Mouse (Mus musculus): ENCODE measurements around the gene Gm33543. TPM values are rescaled to one million over a fixed set of nuclear protein-coding genes. Genes with fewer than 3 reads are reported as not detected.

Gm33543 gene
- total RNA-seq (2022), result not detected

DNA sequence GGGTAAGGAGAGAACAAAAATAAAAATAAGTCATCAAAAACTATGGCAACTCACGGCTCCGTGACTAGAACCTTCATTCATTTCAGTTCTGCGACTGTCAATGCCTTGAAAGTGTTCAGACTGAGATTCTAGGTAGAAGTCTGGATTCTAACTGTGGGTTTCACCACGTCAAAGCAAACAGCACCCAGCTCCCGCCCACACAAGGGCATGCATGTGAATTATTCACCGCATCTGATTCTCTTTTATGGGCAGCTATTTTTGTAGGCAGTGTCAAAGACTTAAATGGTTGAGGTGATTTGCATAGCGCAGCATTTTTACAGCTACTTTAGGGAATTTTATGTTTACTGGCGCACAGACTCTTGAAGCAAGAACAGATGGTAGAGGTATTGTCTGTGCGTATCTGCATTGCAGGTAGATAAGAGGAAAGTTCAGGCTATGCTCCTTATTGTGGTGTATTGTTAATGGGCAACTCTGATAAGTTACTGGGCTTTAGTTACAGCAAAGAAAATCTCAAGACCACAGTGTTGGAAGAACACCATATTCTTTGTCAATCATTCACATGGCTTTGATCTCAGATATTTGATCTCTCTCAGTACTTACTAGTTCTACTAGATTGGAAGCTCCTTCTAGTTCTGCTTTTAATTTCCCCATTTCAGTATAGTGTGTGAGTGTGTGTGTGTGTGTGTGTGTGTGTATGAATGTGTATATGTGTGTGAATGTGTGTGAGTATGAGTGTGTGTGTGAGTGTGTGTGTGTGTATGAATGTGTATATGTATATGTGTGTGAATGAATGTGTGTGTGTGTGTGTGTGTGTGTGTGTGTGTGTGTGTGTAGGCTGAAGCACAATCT is at the start of gene Gm33543:
Gene Gm33543 (minus strand): TSS at position 142 of the 849 bp plus-strand sequence.
- no peak for DNase-seq (ENCODE audit: low spot score in 2 of 2)

GRCm38 (mm10) chr10:95892132-95892531 is 49.4 kb upstream of the Gm33543 start:
- DNase-seq (ENCODE audit: low spot score in 2 of 2), result no peak

DNA sequence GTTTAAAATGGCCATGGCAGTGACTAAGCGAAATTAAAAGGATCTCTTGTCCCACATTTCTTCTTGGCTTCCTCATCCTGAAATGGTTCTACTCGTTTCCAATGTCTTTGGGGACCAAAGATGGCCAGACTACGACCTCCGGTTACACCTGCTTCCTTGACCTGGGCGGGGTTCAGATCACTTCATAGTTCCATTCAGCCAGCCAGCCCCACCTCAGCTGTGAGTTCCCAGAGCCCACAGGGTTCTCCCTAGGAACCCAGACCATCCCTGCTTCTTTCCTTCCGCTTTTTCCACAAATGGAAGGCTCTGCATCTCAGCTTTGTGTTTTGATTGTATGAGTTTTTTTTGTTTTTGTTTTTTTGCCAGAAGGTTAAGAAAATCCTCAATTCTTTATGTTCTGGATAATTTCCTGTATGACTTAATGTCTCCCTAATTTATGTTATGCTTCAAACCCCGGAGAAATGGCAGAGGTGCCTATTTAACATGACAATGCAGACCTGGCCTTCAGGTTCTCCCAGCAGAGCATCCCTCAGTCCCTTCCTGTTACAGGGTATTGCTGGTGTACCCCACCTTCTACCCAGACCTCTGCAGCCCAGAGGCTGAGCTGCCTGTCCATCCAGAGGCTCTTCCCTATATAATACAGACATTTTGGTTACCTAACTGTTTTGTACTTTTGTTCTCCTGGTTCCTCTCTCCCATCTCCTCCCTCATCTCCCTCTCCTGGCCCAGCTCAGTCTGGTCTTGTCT is 48.7 kb upstream of the Gm33543 start:
- no peak for DNase-seq (ENCODE audit: low spot score in 2 of 2)

GRCm38 (mm10) chr10:95883761-95884517 is 41.2 kb upstream of the Gm33543 start:
- no peak for DNase-seq (ENCODE audit: low spot score in 2 of 2)

DNA sequence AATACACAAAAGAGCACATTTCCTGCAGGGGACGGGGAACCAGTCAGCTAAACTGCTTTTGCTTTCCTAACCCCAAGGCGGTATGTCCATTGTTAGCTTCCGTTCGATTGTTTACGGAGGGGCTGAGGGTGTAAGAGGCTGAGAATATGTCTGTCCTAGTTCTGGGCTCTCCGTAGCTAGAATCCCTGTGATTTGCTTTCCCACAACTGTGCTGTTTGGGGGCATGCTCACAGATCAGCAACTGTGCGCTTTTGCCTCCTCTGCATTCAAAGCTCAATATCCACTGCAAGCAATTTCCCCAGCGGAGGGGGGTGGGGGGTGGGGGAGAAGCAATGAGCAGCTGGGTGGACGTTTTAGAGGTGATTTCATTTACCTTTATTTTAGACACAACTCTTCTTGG is 39.3 kb upstream of the Gm33543 start:
- no peak for DNase-seq (ENCODE audit: low spot score in 2 of 2)

- DNase-seq (ENCODE audit: low spot score in 2 of 2), result no peak
Observed at GRCm38 (mm10) chr10:95879983-95880934, 37.5 kb upstream of the Gm33543 start.

GRCm38 (mm10) chr10:95870782-95871181 is 28.1 kb upstream of the Gm33543 start:
- no peak for DNase-seq (ENCODE audit: low spot score in 2 of 2)

DNA sequence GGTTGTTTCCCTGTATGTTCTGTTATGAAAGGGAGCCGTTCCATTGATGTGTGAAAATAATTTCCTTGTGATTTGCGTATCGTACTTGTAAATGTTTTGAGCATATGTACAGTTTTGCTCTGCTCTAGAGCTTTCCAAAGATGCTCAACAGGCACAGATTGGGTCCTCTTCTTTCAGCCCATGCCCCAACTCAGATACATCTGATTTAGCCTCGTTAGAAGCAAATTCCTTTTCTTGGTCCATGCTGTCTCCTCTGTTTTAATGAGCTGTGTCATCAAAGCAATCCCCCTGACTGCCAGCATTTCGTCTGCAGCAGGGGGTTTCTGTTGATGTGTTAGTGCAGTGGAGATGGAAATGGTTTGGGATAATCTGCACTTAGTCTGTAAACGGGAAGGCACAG is 25.6 kb upstream of the Gm33543 start:
- no peak for DNase-seq (ENCODE audit: low spot score in 2 of 2)

DNA sequence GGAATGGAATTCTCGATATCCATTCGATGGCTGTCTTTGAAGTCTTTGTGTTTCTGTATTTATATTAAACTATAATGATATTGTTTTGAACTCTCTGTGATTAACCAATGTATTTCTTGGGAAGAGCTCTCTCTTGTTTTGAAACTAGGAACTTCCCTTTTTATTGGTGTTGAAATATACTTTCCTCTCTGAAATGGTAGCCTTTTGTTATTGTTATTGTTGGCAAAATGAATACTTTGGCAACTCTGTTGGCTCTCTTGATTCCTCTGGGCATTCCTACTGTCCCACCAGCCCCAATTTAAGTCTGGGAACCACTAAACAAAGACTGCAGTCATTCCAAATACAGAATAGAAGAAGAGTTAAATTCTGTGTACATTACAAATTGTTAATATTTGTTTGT is 24.9 kb upstream of the Gm33543 start:
- no peak for DNase-seq (ENCODE audit: low spot score in 2 of 2)

GRCm38 (mm10) chr10:95864349-95865124 is 21.8 kb upstream of the Gm33543 start:
- no peak for DNase-seq (ENCODE audit: low spot score in 2 of 2)

- DNase-seq (ENCODE audit: low spot score in 2 of 2), result no peak
Observed at GRCm38 (mm10) chr10:95862664-95863063, 19.9 kb upstream of the Gm33543 start.

- no peak for DNase-seq (ENCODE audit: low spot score in 2 of 2)
Observed at GRCm38 (mm10) chr10:95858164-95858563, 15.4 kb upstream of the Gm33543 start.

DNA sequence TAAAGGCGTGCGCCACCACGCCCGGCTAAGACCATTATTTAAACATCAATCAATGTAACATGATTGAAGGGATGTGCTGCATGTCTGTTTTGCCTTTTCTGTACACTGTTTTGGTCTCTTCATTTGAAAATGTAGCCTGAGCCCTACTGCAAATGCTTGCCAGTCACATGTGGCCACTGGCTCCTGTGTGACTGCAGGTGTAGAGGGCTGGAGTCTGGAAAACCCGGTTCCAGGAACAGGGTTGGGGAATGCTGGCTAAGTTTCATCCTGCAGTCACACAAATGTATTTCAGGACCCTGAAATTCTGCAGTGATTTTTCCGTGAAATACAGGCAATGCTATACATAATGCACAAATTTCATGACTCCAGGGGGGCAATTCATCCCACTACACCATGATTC is 12.7 kb upstream of the Gm33543 start:
- DNase-seq (ENCODE audit: low spot score in 2 of 2), result no peak

DNA sequence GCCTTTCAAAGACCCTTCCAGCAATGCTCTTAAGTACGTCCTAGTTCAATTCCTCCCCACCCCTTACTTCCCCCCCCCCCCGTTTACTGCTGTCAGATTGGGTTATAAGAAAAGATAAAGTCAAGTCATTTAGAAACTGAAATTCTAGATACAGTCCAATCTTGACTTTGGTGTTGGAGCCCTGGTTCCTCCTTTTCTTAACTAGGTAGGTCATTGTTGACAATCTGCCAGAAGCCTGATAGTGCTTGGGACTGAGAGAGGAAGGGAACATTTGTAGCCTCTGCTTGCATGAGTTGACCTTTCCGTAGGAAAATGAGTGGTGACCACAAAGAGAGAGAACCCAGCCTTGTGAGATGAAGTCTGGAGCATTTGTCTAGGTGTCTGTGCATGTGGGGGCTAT is 7.8 kb upstream of the Gm33543 start:
- no peak for DNase-seq (ENCODE audit: low spot score in 2 of 2)

DNA sequence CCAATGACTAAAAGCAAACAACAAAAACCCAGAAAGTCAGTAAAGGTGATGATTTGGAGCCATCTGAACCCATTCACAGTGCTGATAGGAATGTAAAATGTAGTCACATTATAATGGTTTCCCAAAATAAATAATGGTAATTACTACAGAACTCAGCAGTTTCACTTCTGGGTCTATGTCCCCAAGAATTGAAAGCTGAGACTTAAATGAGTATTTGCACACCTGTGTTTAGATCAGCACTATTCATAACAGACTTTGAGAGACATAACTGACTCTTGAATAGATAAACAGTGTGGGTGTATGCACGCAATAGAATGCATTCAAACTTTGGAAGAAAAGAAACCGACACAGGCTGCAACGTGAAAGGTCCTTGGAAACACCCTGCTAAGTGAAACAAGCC is 4.0 kb upstream of the Gm33543 start:
- no peak for DNase-seq (ENCODE audit: low spot score in 2 of 2)

GRCm38 (mm10) chr10:95846281-95846680 is 3.6 kb upstream of the Gm33543 start:
- no peak for DNase-seq (ENCODE audit: low spot score in 2 of 2)

- no peak for DNase-seq (ENCODE audit: low spot score in 2 of 2)
Observed at GRCm38 (mm10) chr10:95843878-95844277, 1.1 kb upstream of the Gm33543 start.

DNA sequence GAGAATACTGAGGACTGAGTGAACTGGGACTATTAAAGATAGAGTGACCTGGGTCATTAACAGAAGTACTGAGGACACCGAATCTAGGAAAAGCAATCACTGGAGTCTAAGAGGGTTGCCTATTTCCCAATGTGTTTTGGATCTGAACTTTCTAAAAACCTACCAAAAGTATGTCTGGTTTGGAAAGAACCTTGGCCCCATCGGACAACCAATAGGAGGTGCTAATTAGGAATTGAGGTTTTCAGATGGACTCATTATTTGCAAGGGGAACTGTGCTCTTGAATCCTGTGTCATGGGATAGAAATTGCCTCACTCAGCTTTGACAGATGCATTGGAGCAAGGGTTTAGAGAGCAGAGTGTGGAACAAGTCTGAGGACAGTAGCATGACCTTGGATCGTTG is 1.5 kb downstream of the Gm33543 start:
- DNase-seq (ENCODE audit: low spot score in 2 of 2), result no peak

DNA sequence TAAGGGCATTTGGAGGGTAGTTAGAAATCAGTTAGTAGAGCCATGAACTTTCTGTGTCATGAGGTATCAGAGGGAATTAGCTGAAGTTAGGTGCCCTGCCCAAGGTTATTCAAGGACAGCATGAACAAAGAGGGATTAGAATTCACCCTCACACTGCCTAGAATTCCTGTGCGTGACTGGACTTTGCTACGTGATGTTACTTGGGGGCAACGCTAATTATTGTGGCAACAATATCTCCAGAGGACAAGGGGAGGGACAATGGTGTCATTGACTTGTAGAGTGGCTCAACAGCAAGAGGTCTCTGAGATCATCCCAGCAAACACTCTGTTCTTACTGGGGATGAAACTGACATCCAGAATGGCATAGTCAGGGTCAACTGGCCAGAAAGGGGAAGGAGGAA is 2.9 kb downstream of the Gm33543 start:
- DNase-seq (ENCODE audit: low spot score in 2 of 2), result no peak

DNA sequence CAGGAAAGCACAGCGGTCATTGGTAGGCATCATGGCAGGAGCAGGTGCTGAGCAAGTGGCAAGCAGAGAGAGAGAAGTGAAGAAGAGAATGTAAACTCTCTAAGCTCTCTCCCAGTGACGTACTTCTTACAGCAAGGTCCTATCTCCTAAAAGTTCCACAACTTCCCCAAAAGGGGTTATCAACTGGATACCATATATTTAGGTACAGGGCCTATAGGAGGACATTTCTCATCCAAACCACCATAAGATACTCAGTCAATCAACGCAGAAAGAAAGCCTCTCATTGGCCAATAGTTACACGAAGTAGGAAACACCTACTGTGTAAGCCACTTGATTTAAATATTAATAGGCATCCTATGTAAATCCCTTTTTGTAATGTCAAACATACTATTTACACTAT is 3.7 kb downstream of the Gm33543 start:
- DNase-seq (ENCODE audit: low spot score in 2 of 2), result no peak
